In the genomic region with DNA sequence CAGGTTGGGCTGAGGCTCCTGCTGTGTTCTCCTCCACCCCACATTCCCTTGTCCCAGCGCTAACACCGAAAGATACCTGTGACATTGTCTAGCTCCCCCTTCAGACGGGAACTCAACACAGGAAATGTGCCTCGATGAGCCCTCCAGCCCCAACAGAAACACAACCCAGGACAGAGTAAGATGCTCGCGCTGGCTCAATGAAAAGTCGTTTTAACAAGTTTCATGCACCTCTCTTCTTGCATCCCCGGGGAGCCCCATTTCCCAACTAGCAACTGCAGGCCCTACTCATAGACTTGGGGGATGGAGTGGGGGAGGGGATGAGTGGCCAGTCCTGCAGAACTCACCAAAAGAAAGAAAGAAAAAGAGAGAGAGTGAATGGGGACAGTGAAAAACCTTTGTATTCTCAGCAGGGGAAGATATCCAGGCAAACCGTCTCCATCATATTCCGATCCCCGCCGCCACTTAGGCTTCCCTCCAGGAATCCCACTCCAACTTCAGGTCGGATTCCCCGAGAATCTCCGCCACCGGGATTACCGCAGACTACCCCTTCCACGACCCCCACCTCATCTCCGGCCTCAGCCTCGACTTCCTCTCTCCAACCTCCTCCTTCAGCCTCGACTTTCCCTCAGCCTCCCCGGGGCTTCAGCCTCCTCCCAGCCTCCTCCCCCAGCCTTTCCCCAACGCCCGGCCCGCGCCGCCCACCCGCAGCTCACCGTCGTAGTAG, we compare ENCODE assay signal across 8 mouse cellular contexts. TPM values are rescaled to one million over a fixed set of nuclear protein-coding genes. Genes with fewer than 3 reads are reported as not detected.
DNase-seq lines count a peak whose midpoint lies in the region; ATAC-seq and TF ChIP-seq lines count a peak whose summit lies in the region.

No protein-coding gene starts in this region.

- H3K4me3 ChIP-seq in megakaryocyte, embryonic 14.5 days (replicated peaks) = peak overlapping the region; percentile 98
- H3K4me3 ChIP-seq in forebrain, embryonic 10.5 days = peak overlapping the region; percentile 96
- H3K4me3 ChIP-seq in intestine, postnatal 0 days (ENCODE audit: low read depth, low read length) = peak overlapping the region; percentile 76
- peak overlapping the region; percentile 94 for H3K4me3 ChIP-seq in stomach, embryonic 14.5 days (ENCODE audit: low read depth, low read length)

- TF ChIP-seq POLR2A in brain, embryonic 14.5 days (IDR thresholded peaks at IDR 0.05; ENCODE audit: borderline replicate concordance, extremely low read depth, insufficient read depth, insufficient read length, poor library complexity, severe bottlenecking) = no peak

- WGBS in forebrain, embryonic 10.5 days = under 1% methylated on average over 30 of the region's 30 CpGs
- under 1% methylated on average over 30 of the region's 30 CpGs for WGBS in intestine, postnatal 0 days
- under 1% methylated on average over 30 of the region's 30 CpGs for WGBS in stomach, embryonic 14.5 days

- no peaks in the 10 kb centered on the region for H3K27me3 ChIP-seq in megakaryocyte, embryonic 14.5 days (replicated peaks)
- no peaks in the 10 kb centered on the region for H3K27me3 ChIP-seq in forebrain, embryonic 10.5 days (ENCODE audit: poor library complexity, severe bottlenecking)
- no peaks in the 10 kb centered on the region for H3K27me3 ChIP-seq in intestine, postnatal 0 days (replicated peaks; ENCODE audit: control insufficient read depth, insufficient read depth, low read length)
- no peaks in the 10 kb centered on the region for H3K27me3 ChIP-seq in stomach, embryonic 14.5 days (ENCODE audit: control insufficient read depth, insufficient read depth, low read length)

- peaks cover 28% of the 10 kb centered on the region for H3K36me3 ChIP-seq in megakaryocyte, embryonic 14.5 days (replicated peaks; ENCODE audit: low read length)
- H3K36me3 ChIP-seq in forebrain, embryonic 10.5 days (replicated peaks) = peaks cover 40% of the 10 kb centered on the region
- H3K36me3 ChIP-seq in intestine, postnatal 0 days (ENCODE audit: control insufficient read depth, insufficient read depth) = no peaks in the 10 kb centered on the region; the same call in 1 of the 2 replicates
- no peaks in the 10 kb centered on the region; the same call in 1 of the 2 replicates for H3K36me3 ChIP-seq in stomach, embryonic 14.5 days (ENCODE audit: control insufficient read depth, insufficient read depth, low read length)

- no peak for ATAC-seq in megakaryocyte, adult 5-6 weeks (ENCODE audit: poor library complexity, severe bottlenecking)
- no peak for ATAC-seq in intestine, postnatal 0 days
- no peak for ATAC-seq in stomach, embryonic 14.5 days (ENCODE audit: insufficient number of reproducible peaks, insufficient read depth, low FRiP score, low read depth)

- H3K27ac ChIP-seq in forebrain, embryonic 10.5 days = peak overlapping the region; percentile 96
- peak overlapping the region; percentile 79 for H3K27ac ChIP-seq in intestine, postnatal 0 days (ENCODE audit: low read depth, low read length)
- peak overlapping the region; percentile 70 for H3K27ac ChIP-seq in stomach, embryonic 14.5 days (ENCODE audit: low read length)

- TF ChIP-seq CTCF in brain, embryonic 14.5 days (IDR thresholded peaks at IDR 0.05; ENCODE audit: borderline replicate concordance, extremely low read depth, insufficient read depth, insufficient read length) = no peak; the same call in 1 of the 2 replicates
- TF ChIP-seq CTCF in intestine, postnatal 0 days (IDR thresholded peaks at IDR 0.05; ENCODE audit: low read depth) = peak; percentile 63

- peak overlapping the region; percentile 78 for H3K4me2 ChIP-seq in intestine, postnatal 0 days (replicated peaks; ENCODE audit: low read depth)
- peak overlapping the region; percentile 83 for H3K4me2 ChIP-seq in stomach, embryonic 14.5 days (replicated peaks; ENCODE audit: low read depth, low read length)

- peak overlapping the region; percentile 62 for H3K9ac ChIP-seq in intestine, postnatal 0 days (ENCODE audit: low read depth, low read length)
- peak overlapping the region; percentile 84 for H3K9ac ChIP-seq in stomach, embryonic 14.5 days (replicated peaks; ENCODE audit: low read depth, low read length)

- H3K9me3 ChIP-seq in megakaryocyte, embryonic 14.5 days = no peaks in the 10 kb centered on the region
- H3K9me3 ChIP-seq in forebrain, embryonic 10.5 days = no peaks in the 10 kb centered on the region
- H3K9me3 ChIP-seq in intestine, postnatal 0 days (ENCODE audit: control insufficient read depth) = no peaks in the 10 kb centered on the region
- H3K9me3 ChIP-seq in stomach, embryonic 14.5 days (ENCODE audit: control insufficient read depth, low read depth, low read length) = no peaks in the 10 kb centered on the region

- peak; percentile 46 for DNase-seq in brain, embryonic 14.5 days (ENCODE audit: low read depth)
- peak; percentile 44 for DNase-seq in forebrain, embryonic 10.5 days (ENCODE audit: extremely low spot score, low spot score)
- peak; percentile 17 for DNase-seq in lung, postnatal 14 days
- no peak for DNase-seq in layer of hippocampus, adult 9-11 months

- H3K4me1 ChIP-seq in megakaryocyte, embryonic 14.5 days = peaks cover 39% of the 10 kb centered on the region
- H3K4me1 ChIP-seq in forebrain, embryonic 10.5 days = peaks cover 22% of the 10 kb centered on the region
- no peaks in the 10 kb centered on the region for H3K4me1 ChIP-seq in intestine, postnatal 0 days (replicated peaks; ENCODE audit: control insufficient read depth, insufficient read depth, low read length)
- H3K4me1 ChIP-seq in stomach, embryonic 14.5 days (ENCODE audit: control insufficient read depth, insufficient read depth, low read length) = peaks cover 9% of the 10 kb centered on the region

RNA-seq across cellular contexts. Expression of gene Hdac1, which starts 0.5 kb away (rescaled TPM):
- polyA plus RNA-seq in megakaryocyte, embryonic 14.5 days (2012; ENCODE audit: insufficient read depth, low replicate concordance) = 6.0 and 38.0 TPM in 2 replicates
- total RNA-seq in megakaryocyte, adult 5-6 weeks (2015) = 94.1 and 98.6 TPM in 2 replicates
- total RNA-seq in megakaryocyte, adult 5-6 weeks (2017) = 68.6 and 75.0 TPM in 2 replicates
- polyA plus RNA-seq in brain, embryonic 14.5 days (2012; rRNA removed) = 110 and 142 TPM in 2 replicates
- polyA plus RNA-seq in forebrain, embryonic 10.5 days (2016; fragmentation: Nextera tagmentation; extraction: Ambion mirVana) = 294 and 319 TPM in 2 replicates
- polyA plus RNA-seq in intestine, postnatal 0 days (2015; fragmentation: Nextera tagmentation; extraction: Ambion mirVana) = 89.9 and 91.7 TPM in 2 replicates
- polyA plus RNA-seq in stomach, embryonic 14.5 days (2014; fragmentation: Nextera tagmentation; extraction: Ambion mirVana) = 210 and 217 TPM in 2 replicates

RNA-seq across cellular contexts. Expression of gene Marcksl1, which starts 28.6 kb away (rescaled TPM):
- 5.0 and 61.7 TPM in 2 replicates for polyA plus RNA-seq in megakaryocyte, embryonic 14.5 days (2012; ENCODE audit: insufficient read depth, low replicate concordance)
- 28.5 and 32.6 TPM in 2 replicates for total RNA-seq in megakaryocyte, adult 5-6 weeks (2015)
- 25.4 and 29.3 TPM in 2 replicates for total RNA-seq in megakaryocyte, adult 5-6 weeks (2017)
- 1,642 and 1,750 TPM in 2 replicates for polyA plus RNA-seq in brain, embryonic 14.5 days (2012; rRNA removed)
- 1,441 and 1,446 TPM in 2 replicates for polyA plus RNA-seq in forebrain, embryonic 10.5 days (2016; fragmentation: Nextera tagmentation; extraction: Ambion mirVana)
- 126 and 142 TPM in 2 replicates for polyA plus RNA-seq in intestine, postnatal 0 days (2015; fragmentation: Nextera tagmentation; extraction: Ambion mirVana)
- polyA plus RNA-seq in stomach, embryonic 14.5 days (2014; fragmentation: Nextera tagmentation; extraction: Ambion mirVana) = 616 and 618 TPM in 2 replicates

RNA-seq across cellular contexts. Expression of gene Lck, which starts 31.4 kb away (rescaled TPM):
- polyA plus RNA-seq in megakaryocyte, embryonic 14.5 days (2012; ENCODE audit: insufficient read depth, low replicate concordance) = 1.7 TPM in 1 of 2 replicates, not detected in the other
- total RNA-seq in megakaryocyte, adult 5-6 weeks (2015) = 5.6 and 8.2 TPM in 2 replicates
- 6.0 and 6.9 TPM in 2 replicates for total RNA-seq in megakaryocyte, adult 5-6 weeks (2017)
- polyA plus RNA-seq in brain, embryonic 14.5 days (2012; rRNA removed) = 9.0 and 9.9 TPM in 2 replicates
- 13.9 and 15.7 TPM in 2 replicates for polyA plus RNA-seq in forebrain, embryonic 10.5 days (2016; fragmentation: Nextera tagmentation; extraction: Ambion mirVana)
- 3.0 and 3.1 TPM in 2 replicates for polyA plus RNA-seq in intestine, postnatal 0 days (2015; fragmentation: Nextera tagmentation; extraction: Ambion mirVana)
- polyA plus RNA-seq in stomach, embryonic 14.5 days (2014; fragmentation: Nextera tagmentation; extraction: Ambion mirVana) = 7.5 and 9.5 TPM in 2 replicates

RNA-seq across cellular contexts. Expression of gene Fam167b, which starts 36.3 kb away (rescaled TPM):
- not detected in 2 replicates for polyA plus RNA-seq in megakaryocyte, embryonic 14.5 days (2012; ENCODE audit: insufficient read depth, low replicate concordance)
- not detected in 2 replicates for total RNA-seq in megakaryocyte, adult 5-6 weeks (2015)
- total RNA-seq in megakaryocyte, adult 5-6 weeks (2017) = not detected in 2 replicates
- 0.63 and 0.82 TPM in 2 replicates for polyA plus RNA-seq in brain, embryonic 14.5 days (2012; rRNA removed)
- 1.2 TPM in 2 replicates for polyA plus RNA-seq in forebrain, embryonic 10.5 days (2016; fragmentation: Nextera tagmentation; extraction: Ambion mirVana)
- 1.4 and 1.7 TPM in 2 replicates for polyA plus RNA-seq in intestine, postnatal 0 days (2015; fragmentation: Nextera tagmentation; extraction: Ambion mirVana)
- 2.9 and 3.7 TPM in 2 replicates for polyA plus RNA-seq in stomach, embryonic 14.5 days (2014; fragmentation: Nextera tagmentation; extraction: Ambion mirVana)

RNA-seq across cellular contexts. Expression of gene Fam229a, which starts 51.0 kb away (rescaled TPM):
- polyA plus RNA-seq in megakaryocyte, embryonic 14.5 days (2012; ENCODE audit: insufficient read depth, low replicate concordance) = 2.1 TPM in 1 of 2 replicates, not detected in the other
- total RNA-seq in megakaryocyte, adult 5-6 weeks (2015) = not detected in 2 replicates
- not detected in 2 replicates for total RNA-seq in megakaryocyte, adult 5-6 weeks (2017)
- polyA plus RNA-seq in brain, embryonic 14.5 days (2012; rRNA removed) = 0.18 and 0.26 TPM in 2 replicates
- polyA plus RNA-seq in forebrain, embryonic 10.5 days (2016; fragmentation: Nextera tagmentation; extraction: Ambion mirVana) = not detected in 2 replicates
- 0.22 TPM in 1 of 2 replicates, not detected in the other for polyA plus RNA-seq in intestine, postnatal 0 days (2015; fragmentation: Nextera tagmentation; extraction: Ambion mirVana)
- not detected in 2 replicates for polyA plus RNA-seq in stomach, embryonic 14.5 days (2014; fragmentation: Nextera tagmentation; extraction: Ambion mirVana)
